Mouse (Mus musculus): ENCODE data around the gene Tor2a.

The Tor2a gene

GRCm38 (mm10) chr2:32767241-32767640, 10.2 kb downstream of the Tor2a start:
- no peak for DNase-seq

GRCm38 (mm10) chr2:32768661-32769285, 11.7 kb downstream of the Tor2a start:
- peak; percentile 69 for DNase-seq

GRCm38 (mm10) chr2:32769327-32770085, 12.5 kb downstream of the Tor2a start:
- DNase-seq = no peak

DNA sequence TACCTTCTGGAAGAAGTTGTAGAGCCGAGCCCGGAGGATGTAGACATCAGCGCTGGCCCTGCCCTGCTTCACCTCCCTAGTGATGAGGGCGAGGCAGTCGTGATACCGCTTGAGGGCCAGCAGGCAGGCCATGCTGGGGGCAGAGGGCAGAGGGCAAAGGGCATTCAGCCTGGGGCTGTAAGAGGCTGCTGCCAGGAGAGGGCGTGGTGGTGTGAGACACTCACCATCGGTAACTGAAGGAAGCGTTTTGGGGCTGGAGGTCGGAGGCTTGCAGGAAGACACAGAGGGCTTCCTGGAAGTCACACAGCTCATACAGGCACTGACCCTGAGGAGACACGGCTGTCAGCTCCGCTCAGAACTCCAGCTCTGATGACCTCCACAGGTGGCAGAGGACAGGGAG, 14.9 kb downstream of the Tor2a start:
- peak; percentile 37 for DNase-seq

- no peak for DNase-seq
These were observed 15.7 kb downstream of the Tor2a start for GRCm38 (mm10) chr2:32772626-32773279.

- peak; percentile 94 for DNase-seq
These were observed 18.5 kb downstream of the Tor2a start, which contains the start of the genes Ttc16 and Ptrh1 for GRCm38 (mm10) chr2:32775359-32776074. TSS of gene Ttc16 (minus strand) at chr2:32775633. TSS of gene Ptrh1 (plus strand) at chr2:32775786.

- no peak for DNase-seq
These were observed 19.2 kb downstream of the Tor2a start for GRCm38 (mm10) chr2:32776192-32776591.

DNA sequence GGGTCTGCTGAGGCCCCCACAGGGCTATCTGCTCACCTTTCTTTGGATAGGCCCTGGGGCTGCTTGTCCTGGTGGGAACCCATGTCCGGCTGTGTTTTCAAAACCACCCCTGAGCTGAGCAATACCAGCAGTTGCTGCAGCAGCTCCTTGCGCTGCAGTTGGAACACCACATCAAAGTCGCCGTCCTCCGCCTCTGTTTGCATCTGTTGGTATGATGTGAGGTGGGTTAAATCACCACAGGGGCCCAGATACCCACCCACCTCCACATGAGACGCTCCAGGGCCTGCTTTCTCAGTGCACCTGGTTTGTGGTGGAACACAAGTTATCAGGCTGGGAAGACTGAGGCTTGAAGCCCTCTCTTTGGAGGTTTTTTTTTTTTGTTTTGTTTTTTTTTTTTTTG, 21.0 kb downstream of the Tor2a start:
- DNase-seq = no peak

DNA sequence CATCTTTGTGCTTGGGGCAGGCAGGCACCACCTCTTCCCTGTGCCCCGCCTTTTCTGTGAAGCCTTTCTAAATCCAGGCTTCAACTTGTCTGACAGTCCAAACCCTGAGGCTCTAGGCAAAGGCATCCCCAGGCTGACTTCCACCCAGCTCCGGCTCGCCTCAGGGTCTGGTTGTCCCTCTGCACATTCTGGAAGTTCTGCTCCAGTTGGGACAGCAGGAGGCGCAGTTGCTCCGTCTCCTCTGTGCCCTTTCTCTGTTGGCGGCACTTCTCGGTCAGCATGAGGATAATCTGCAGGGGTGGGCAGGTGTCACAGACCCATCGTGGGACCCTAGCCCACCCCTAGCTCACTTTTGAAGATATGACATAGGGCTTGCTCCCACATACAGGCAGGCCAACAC, 22.1 kb downstream of the Tor2a start:
- peak; percentile 58 for DNase-seq

DNA sequence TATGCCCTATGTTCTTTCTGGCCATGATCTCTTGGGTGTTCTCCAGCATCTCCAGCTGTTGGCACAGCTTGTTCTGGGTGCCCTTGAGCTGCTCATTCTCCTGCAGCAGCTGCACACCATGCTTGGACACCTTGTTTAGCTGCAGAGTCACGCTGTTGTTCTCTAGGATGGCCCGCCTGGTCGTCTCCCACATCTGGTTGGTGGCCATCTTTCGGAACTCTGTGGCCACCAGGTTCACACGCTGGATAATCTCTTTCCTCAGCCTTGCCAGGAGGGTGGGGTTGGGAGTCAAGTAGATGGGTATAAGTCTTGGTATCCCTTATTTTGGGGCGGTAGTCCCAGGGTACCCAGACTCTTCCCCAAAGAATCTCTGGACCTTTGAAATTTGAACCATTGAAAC, 22.7 kb downstream of the Tor2a start:
- no peak for DNase-seq

- no peak for DNase-seq
These were observed 24.7 kb downstream of the Tor2a start for GRCm38 (mm10) chr2:32781710-32782109.

- DNase-seq = no peak
These were observed 27.1 kb downstream of the Tor2a start, which contains the start of gene Cfap157 for GRCm38 (mm10) chr2:32784048-32784681. TSS of gene Cfap157 (minus strand) at chr2:32784428.

DNA sequence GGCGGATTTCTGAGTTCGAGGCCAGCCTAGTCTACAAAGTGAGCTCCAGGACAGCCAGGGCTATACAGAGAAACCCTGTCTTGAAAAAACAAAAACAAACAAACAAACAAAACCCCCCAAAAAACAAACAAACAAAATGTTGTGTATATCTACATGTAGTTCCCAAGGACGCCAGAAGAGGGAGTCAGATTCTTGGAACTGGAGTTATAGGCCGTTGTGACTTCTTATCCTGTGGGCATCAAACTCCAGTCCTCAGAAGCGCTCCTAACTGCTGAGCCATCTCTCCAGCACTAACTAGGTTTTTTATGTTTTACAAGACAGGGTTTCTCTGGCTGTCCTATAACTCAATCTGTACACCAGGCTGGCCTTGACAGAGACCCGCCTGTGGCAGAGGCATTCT, 30.1 kb downstream of the Tor2a start:
- no peak for DNase-seq

DNA sequence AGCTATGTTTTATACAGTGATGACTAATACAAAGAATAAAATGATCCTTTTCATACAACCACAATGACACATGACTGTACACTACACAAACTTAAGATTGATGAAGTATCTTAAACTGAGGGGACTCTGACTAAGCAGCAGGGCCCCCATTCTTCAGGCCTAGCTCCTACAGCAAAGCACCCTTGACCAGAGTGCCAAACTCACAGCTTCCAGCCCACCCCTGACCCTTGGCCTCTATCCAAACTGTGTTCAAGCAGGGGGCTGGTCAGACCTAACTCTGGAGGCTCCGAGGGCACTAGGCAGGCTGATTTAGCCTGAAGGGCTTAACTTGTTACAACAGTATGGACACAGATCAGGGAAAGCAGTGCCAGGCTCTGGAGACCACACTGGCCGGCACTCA, 31.5 kb downstream of the Tor2a start:
- DNase-seq = no peak

GRCm38 (mm10) chr2:32791297-32791696, 34.3 kb downstream of the Tor2a start:
- DNase-seq = no peak

DNA sequence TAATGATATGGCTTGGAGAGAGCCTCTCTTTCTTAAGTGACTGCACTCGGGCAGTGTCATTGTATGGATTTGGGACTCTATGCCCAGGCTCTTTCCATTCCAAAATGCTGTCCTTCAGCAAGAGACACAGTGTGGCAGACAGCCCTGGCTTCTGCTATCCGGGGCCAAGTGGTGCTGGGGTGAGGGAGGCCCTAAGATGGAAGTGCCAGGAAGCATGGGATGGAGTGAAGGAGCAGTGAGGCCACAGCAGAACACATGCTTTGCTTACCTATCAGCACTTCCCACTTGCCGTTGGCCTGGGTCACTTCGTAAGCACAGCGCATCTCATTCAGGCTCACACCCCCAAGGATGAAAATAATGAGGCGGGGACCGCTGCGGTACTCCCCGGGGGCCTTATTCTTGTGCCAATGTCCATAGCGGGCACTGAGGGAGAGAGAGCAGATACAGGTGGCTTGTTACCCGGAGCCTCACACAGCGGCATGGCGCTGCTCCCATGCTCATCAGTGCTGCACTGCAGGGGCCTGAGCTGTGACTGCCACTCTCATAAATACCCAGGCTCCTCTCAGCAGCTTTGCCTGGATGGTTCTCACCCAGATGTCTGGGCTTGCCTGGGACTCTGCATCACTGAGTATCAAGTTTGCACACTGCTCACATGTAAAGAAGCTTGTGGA, 38.8 kb downstream of the Tor2a start:
- no peak for DNase-seq

DNA sequence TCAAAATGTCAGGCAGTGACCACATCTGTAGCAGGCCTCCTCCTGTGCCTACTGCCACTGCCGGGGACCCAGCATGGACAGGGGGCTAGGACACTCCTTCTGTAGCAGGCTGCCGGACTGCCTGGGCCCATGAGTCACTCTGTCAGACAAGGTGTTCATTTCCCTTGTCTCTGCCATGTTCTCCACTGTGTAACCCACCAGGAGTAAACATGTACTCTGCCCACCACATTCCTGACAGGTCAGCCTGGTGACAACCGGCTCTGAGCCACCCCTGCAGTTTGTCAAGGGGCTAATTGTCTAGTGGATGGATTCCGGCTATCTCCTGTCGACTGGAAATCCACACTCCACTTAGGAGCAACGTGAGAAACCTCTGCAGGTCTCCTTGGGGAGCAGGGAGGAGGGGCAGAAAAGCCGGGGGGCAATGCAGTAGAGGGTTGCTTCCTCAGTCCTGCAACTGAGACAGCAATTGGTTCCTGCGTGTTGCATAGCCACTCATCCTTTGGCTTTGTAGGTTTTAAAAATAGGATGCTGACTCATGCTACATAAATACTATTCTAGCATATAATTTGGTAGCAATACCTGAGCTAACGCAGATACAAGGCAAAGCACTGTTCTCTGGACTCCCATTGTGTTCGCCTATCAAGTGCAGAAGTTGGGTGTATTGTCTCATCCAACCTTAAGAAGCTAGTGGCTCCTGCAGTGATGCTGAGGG, 41.4 kb downstream of the Tor2a start:
- DNase-seq = no peak

GRCm38 (mm10) chr2:32808816-32809566, 52.0 kb downstream of the Tor2a start:
- no peak for DNase-seq

Data from liver (tissue).